Comparison of ENCODE assay signal across 13 mouse cellular contexts in the genomic region with DNA sequence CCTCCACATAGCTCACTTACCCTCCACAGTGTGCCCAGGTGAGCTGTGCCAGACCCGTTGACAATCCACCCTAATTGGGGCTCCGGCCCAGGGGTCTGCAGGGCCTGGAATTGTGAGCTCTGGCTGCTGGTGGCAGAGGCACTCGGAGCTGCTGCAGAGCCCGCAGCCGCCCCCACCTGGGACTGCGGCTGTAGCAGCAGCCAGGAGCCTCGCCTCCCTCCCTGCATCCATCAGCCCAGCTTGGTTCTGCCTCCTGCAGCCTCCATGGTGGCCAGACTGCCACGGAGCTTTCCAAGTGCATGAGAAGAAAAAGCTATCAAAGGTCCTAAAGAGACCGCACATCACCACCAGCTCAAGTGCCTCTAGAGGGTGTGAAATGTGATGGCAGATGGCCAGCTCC.
"Had no signal": no experiment of that assay in that cellular context is flagged by ENCODE, and none has a peak within 500 bp of the region (broad histone marks: within the 10 kb centered on the region; RNA-seq: fewer than 3 reads in every experiment).

No protein-coding gene starts in this region.

- H3K4me1 ChIP-seq: intestine, embryonic 15.5 days; liver, embryonic 13.5 days had no signal

- ATAC-seq: intestine, embryonic 15.5 days; midbrain, embryonic 15.5 days had no signal

- H3K9ac ChIP-seq: intestine, embryonic 15.5 days; liver, embryonic 13.5 days; midbrain, embryonic 12.5 days; midbrain, embryonic 15.5 days; neural tube, embryonic 13.5 days had no signal

- H3K9me3 ChIP-seq: intestine, embryonic 15.5 days; liver, embryonic 13.5 days; midbrain, embryonic 12.5 days; midbrain, embryonic 15.5 days; neural tube, embryonic 13.5 days had no signal

- DNase-seq: kidney, adult 2 months; kidney, postnatal 25 days; liver, embryonic 13.5 days; lung, adult 2 months; retina, postnatal 1 day; thymus, adult 18-20 months; thymus, postnatal 36 days had no signal

- H3K4me2 ChIP-seq: intestine, embryonic 15.5 days; liver, embryonic 13.5 days; midbrain, embryonic 12.5 days; midbrain, embryonic 15.5 days; neural tube, embryonic 13.5 days had no signal

- H3K27me3 ChIP-seq: intestine, embryonic 15.5 days; liver, embryonic 13.5 days; midbrain, embryonic 12.5 days; midbrain, embryonic 15.5 days; neural tube, embryonic 13.5 days had no signal

- H3K36me3 ChIP-seq: intestine, embryonic 15.5 days; liver, embryonic 13.5 days; midbrain, embryonic 12.5 days; midbrain, embryonic 15.5 days; neural tube, embryonic 13.5 days had no signal

- H3K4me3 ChIP-seq: intestine, embryonic 15.5 days; liver, embryonic 13.5 days; midbrain, embryonic 12.5 days; midbrain, embryonic 15.5 days; neural tube, embryonic 13.5 days had no signal

- H3K27ac ChIP-seq: intestine, embryonic 15.5 days; kidney, postnatal 0 days; liver, embryonic 13.5 days; macrophage; midbrain, embryonic 12.5 days; midbrain, embryonic 15.5 days; neural tube, embryonic 13.5 days had no signal
